Comparison of ENCODE assay signal across 17 mouse cellular contexts in the genomic region with DNA sequence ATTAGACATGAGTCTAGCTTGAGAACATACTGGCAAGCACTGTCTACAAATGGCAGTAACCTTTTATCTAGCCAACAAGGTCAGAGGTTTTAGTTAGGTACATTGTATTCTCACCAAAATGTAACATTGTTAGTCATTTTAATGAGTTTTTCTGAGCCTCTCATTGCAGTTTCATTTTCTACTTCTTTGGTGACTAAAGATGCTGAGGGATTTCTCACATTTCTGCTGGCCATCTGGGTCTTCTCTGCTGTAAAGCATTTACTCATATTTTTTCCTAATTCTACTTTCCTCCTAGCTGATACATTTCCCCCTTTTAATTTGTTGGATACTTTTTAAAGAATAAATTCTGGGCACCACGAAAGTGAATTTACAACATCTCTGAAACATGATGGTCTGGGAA.
"Had no signal": no experiment of that assay in that cellular context is flagged by ENCODE, and none has a peak within 500 bp of the region (broad histone marks: within the 10 kb centered on the region; RNA-seq: fewer than 3 reads in every experiment).

No protein-coding gene starts in this region.

- H3K27me3 ChIP-seq: midbrain, embryonic 12.5 days; neural tube, embryonic 13.5 days; neural tube, embryonic 15.5 days; stomach, embryonic 15.5 days had no signal

- ATAC-seq: midbrain, embryonic 16.5 days had no signal

- H3K36me3 ChIP-seq: midbrain, embryonic 10.5 days; midbrain, embryonic 12.5 days; neural tube, embryonic 13.5 days; neural tube, embryonic 15.5 days; stomach, embryonic 15.5 days had no signal

- H3K4me3 ChIP-seq: midbrain, embryonic 10.5 days; midbrain, embryonic 12.5 days; myocyte; neural tube, embryonic 13.5 days; neural tube, embryonic 15.5 days; stomach, embryonic 15.5 days had no signal

- H3K9ac ChIP-seq: lung, embryonic 14.5 days; midbrain, embryonic 12.5 days; neural tube, embryonic 13.5 days; neural tube, embryonic 15.5 days; stomach, embryonic 15.5 days had no signal

- H3K4me2 ChIP-seq: lung, embryonic 14.5 days; midbrain, embryonic 12.5 days; neural tube, embryonic 13.5 days; neural tube, embryonic 15.5 days; stomach, embryonic 15.5 days had no signal

- H3K9me3 ChIP-seq: midbrain, embryonic 10.5 days; midbrain, embryonic 12.5 days; neural tube, embryonic 13.5 days; neural tube, embryonic 15.5 days; stomach, embryonic 15.5 days had no signal

- H3K27ac ChIP-seq: midbrain, embryonic 10.5 days; midbrain, embryonic 12.5 days; neural tube, embryonic 13.5 days; neural tube, embryonic 15.5 days; stomach, embryonic 15.5 days; stomach, postnatal 0 days had no signal

- DNase-seq: lung, adult 18-20 months; lung, embryonic 14.5 days; lung, postnatal 10 days; lung, postnatal 4 days; midbrain, embryonic 14.5 days; right cerebral cortex, postnatal 25 days; thymus, adult 18-20 months; thymus, postnatal 14 days; thymus, postnatal 36 days had no signal

- H3K4me1 ChIP-seq: midbrain, embryonic 10.5 days; midbrain, embryonic 12.5 days; neural tube, embryonic 13.5 days; neural tube, embryonic 15.5 days; stomach, embryonic 15.5 days had no signal
